Mouse (Mus musculus) CH12.LX (cell line): ENCODE measurements at regions not wholly inside any gene's neighbourhood (a gene's known extent, or its start where the extent isn't known, plus 50 kb on each side); places are given as distances from the start of the nearest gene placed in this dataset.

Experiments
- DNase-seq: peaks from one replicate; pipeline ENCODE4 v3.0.0-alpha.2; 2013; ENCODE audit errors: extremely low read depth
- H3K27ac ChIP-seq: 2 replicates; pipeline ENCODE4 v1.5.1; 2012; ENCODE audit warnings: low read depth, mild to moderate bottlenecking, control low read depth, moderate library complexity; ENCODE audit not compliant: insufficient read depth
- H3K27me3 ChIP-seq: replicated peaks from 2 replicates; pipeline ENCODE3; 2012; ENCODE audit warnings: inconsistent platforms
- H3K36me3 ChIP-seq, 2 experiments: replicated peaks in 1 of 2; 2 replicates each; pipeline versions ENCODE3 to v1.6.1; 2012; ENCODE audit warnings: inconsistent platforms in 1 of 2, low read length in 1 of 2, mild to moderate bottlenecking in 1 of 2, mixed read lengths in 1 of 2, moderate library complexity in 1 of 2; ENCODE audit not compliant: control insufficient read depth in 1 of 2, insufficient read depth in 1 of 2
- H3K4me1 ChIP-seq, 2 experiments: 2 replicates each; pipeline ENCODE4 v1.6.1; 2012; ENCODE audit warnings: inconsistent platforms in 1 of 2, moderate library complexity in 1 of 2; ENCODE audit not compliant: insufficient read depth in 2 of 2, control insufficient read depth in 1 of 2
- H3K4me2 ChIP-seq: 2 replicates; pipeline ENCODE4 v1.6.1; 2012; ENCODE audit warnings: low read depth, mild to moderate bottlenecking, control low read depth; ENCODE audit not compliant: poor library complexity, insufficient read depth, severe bottlenecking
- H3K4me3 ChIP-seq, 3 experiments: fragments of 150-350 bp in 1 of 3; sonication (generic) in 1 of 3; replicated peaks in 1 of 3; 2 replicates each; pipeline versions ENCODE3 to v1.5.1; 2011 to 2012; ENCODE audit warnings: low read depth in 2 of 3, low read length in 2 of 3, mild to moderate bottlenecking in 2 of 3, moderate library complexity in 2 of 3, control low read depth in 1 of 3, improper control_type of control experiment in 1 of 3, inconsistent platforms in 1 of 3, mixed read lengths in 1 of 3; ENCODE audit not compliant: poor library complexity in 1 of 3
- H3K79me2 ChIP-seq: replicated peaks from 2 replicates; pipeline ENCODE4 v1.6.1; 2012; ENCODE audit warnings: mild to moderate bottlenecking, moderate library complexity; ENCODE audit not compliant: control insufficient read depth, poor library complexity, insufficient read depth, severe bottlenecking; ENCODE audit errors: extremely low read depth
- H3K9ac ChIP-seq: 2 replicates; pipeline ENCODE4 v1.6.1; 2012; ENCODE audit warnings: low read depth, mild to moderate bottlenecking, control low read depth, moderate library complexity; ENCODE audit not compliant: insufficient read depth
- H3K9me3 ChIP-seq: replicated peaks from 2 replicates; pipeline ENCODE3; 2012; ENCODE audit warnings: low read length, inconsistent platforms, mixed read lengths
- BHLHE40 ChIP-seq: IDR thresholded peaks from 2 replicates; pipeline ENCODE4 v1.6.1; 2011; ENCODE audit warnings: mild to moderate bottlenecking, low read depth, low read length, improper control_type of control experiment
- CHD1 ChIP-seq: IDR thresholded peaks from 2 replicates; pipeline ENCODE4 v1.6.1; 2012; ENCODE audit warnings: low read depth, low read length, improper control_type of control experiment, inconsistent platforms
- CTCF ChIP-seq, 2 experiments: IDR thresholded peaks in 1 of 2; conservative IDR thresholded peaks in 1 of 2; 2 replicates each; pipeline ENCODE4 v1.5.1; 2011 to 2012; ENCODE audit warnings: low read depth in 2 of 2, low read length in 2 of 2, improper control_type of control experiment in 1 of 2, inconsistent platforms in 1 of 2, mild to moderate bottlenecking in 1 of 2, moderate library complexity in 1 of 2
- ELF1 ChIP-seq: IDR thresholded peaks from 2 replicates; pipeline ENCODE4 v1.6.1; 2014; ENCODE audit warnings: low read depth, mild to moderate bottlenecking, inconsistent platforms, low read length, improper control_type of control experiment
- EP300 ChIP-seq: IDR thresholded peaks from 2 replicates; pipeline ENCODE4 v1.6.1; 2011; ENCODE audit warnings: low read length, improper control_type of control experiment
- ETS1 ChIP-seq: conservative IDR thresholded peaks from 2 replicates; pipeline ENCODE4 v1.6.1; 2012; ENCODE audit warnings: low read depth, mild to moderate bottlenecking, inconsistent platforms, low read length, improper control_type of control experiment, moderate library complexity
- GABPA ChIP-seq: IDR thresholded peaks from 2 replicates; pipeline ENCODE4 v1.6.1; 2012; ENCODE audit warnings: low read depth, low read length, improper control_type of control experiment, inconsistent platforms; ENCODE audit not compliant: insufficient replicate concordance
- HCFC1 ChIP-seq: IDR thresholded peaks from 2 replicates; pipeline ENCODE4 v1.6.1; 2012; ENCODE audit warnings: low read depth, mild to moderate bottlenecking, inconsistent platforms, low read length, improper control_type of control experiment
- JUND ChIP-seq: conservative IDR thresholded peaks from 2 replicates; pipeline ENCODE4 v1.6.1; 2011; ENCODE audit warnings: low read depth, low read length, improper control_type of control experiment
- KAT2A ChIP-seq: IDR thresholded peaks from 2 replicates; pipeline ENCODE4 v1.6.1; 2012; ENCODE audit warnings: low read length, improper control_type of control experiment, inconsistent platforms; ENCODE audit not compliant: insufficient replicate concordance
- MAFK ChIP-seq: IDR thresholded peaks from 2 replicates; pipeline ENCODE4 v1.6.1; 2011; ENCODE audit warnings: low read length, improper control_type of control experiment; ENCODE audit not compliant: insufficient replicate concordance
- MAX ChIP-seq: IDR thresholded peaks from 2 replicates; pipeline ENCODE4 v1.6.1; 2011; ENCODE audit warnings: low read length, improper control_type of control experiment
- MYC ChIP-seq: IDR thresholded peaks from 2 replicates; pipeline ENCODE4 v1.6.1; 2011; ENCODE audit warnings: low read depth, mild to moderate bottlenecking, improper control_type of control experiment, low read length
- NELFE ChIP-seq: IDR thresholded peaks from 2 replicates; pipeline ENCODE4 v1.6.1; 2011; ENCODE audit warnings: low read depth, low read length, improper control_type of control experiment
- POLR2AphosphoS2 ChIP-seq: IDR thresholded peaks from 2 replicates; pipeline ENCODE4 v1.6.1; 2011; ENCODE audit warnings: low read depth, low read length, improper control_type of control experiment
- RAD21 ChIP-seq: IDR thresholded peaks from 2 replicates; pipeline ENCODE4 v1.6.1; 2011; ENCODE audit warnings: low read depth, mild to moderate bottlenecking, low read length, improper control_type of control experiment, moderate library complexity
- RCOR1 ChIP-seq: conservative IDR thresholded peaks from 2 replicates; pipeline ENCODE4 v1.6.1; 2012; ENCODE audit warnings: low read depth, mild to moderate bottlenecking, inconsistent platforms, low read length, improper control_type of control experiment
- TBP ChIP-seq: conservative IDR thresholded peaks from 2 replicates; pipeline ENCODE4 v1.6.1; 2011; ENCODE audit warnings: low read depth, low read length, improper control_type of control experiment
- TCF12 ChIP-seq: IDR thresholded peaks from 2 replicates; pipeline ENCODE4 v1.6.1; 2014; ENCODE audit warnings: low read depth, mild to moderate bottlenecking, inconsistent platforms, low read length, improper control_type of control experiment
- ZC3H11A ChIP-seq: IDR thresholded peaks from 2 replicates; pipeline ENCODE4 v1.6.1; 2012; ENCODE audit warnings: low read depth, mild to moderate bottlenecking, inconsistent platforms, low read length, improper control_type of control experiment
- ZMIZ1 ChIP-seq: IDR thresholded peaks from 2 replicates; pipeline ENCODE4 v1.6.1; 2012; ENCODE audit warnings: low read depth, mild to moderate bottlenecking, inconsistent platforms, low read length, improper control_type of control experiment
- dilution Hi-C: fragments of 300-500 bp; cut with MboI; formaldehyde crosslinking; loops from 2 replicates; pipeline ENCODE4 v1.14.3; 2020; ENCODE audit warnings: low sequenced_read_pairs; ENCODE audit not compliant: extremely low pct_unique_long_range_greater_than_20kb, extremely low pct_ligation_motif_present
- in situ Hi-C: fragments of 300-500 bp; cut with MboI; formaldehyde crosslinking; loops from 3 replicates; pipeline ENCODE4 v1.14.3; 2019; ENCODE audit warnings: low sequenced_read_pairs, low pct_ligation_motif_present, low pct_unique_long_range_greater_than_20kb, mixed read lengths

- H3K27ac ChIP-seq: no peak overlapping the region
- no peak overlapping the region for H3K4me2 ChIP-seq
- H3K36me3 ChIP-seq: no peaks in the 10 kb centered on the region
- H3K4me3 ChIP-seq: no peak overlapping the region
- peaks cover 0 to 2% of the 10 kb centered on the region in 2 experiments; a peak in 1 of 4 replicates for H3K4me1 ChIP-seq
- H3K9ac ChIP-seq: no peak overlapping the region
- dilution Hi-C loops (no loop called here), in situ Hi-C loops (loop anchor here (25.0 kb wide), 1 partner anchor 151 kb away; no protein-coding TSS in a partner anchor)
- DNase-seq: no peak
- no peaks in the 10 kb centered on the region for H3K9me3 ChIP-seq
- no peaks in the 10 kb centered on the region for H3K27me3 ChIP-seq
- H3K79me2 ChIP-seq: no peaks in the 10 kb centered on the region
- no peak for TF ChIP-seq MYC
- TF ChIP-seq CTCF (conservative IDR thresholded peaks at IDR 0.05 in 1 of 2, IDR thresholded peaks at IDR 0.05 in 1 of 2; ENCODE audit: low read depth in 2 of 2, low read length in 2 of 2): no peak
- TF ChIP-seq JUND: no peak
- TF ChIP-seq RAD21: no peak
- TF ChIP-seq CHD1: no peak
- no peak for TF ChIP-seq NELFE
- TF ChIP-seq MAFK: no peak
- TF ChIP-seq ELF1: no peak
- TF ChIP-seq HCFC1: no peak
- TF ChIP-seq MAX: no peak
- TF ChIP-seq RCOR1: no peak
- no peak for TF ChIP-seq ETS1
- TF ChIP-seq ZMIZ1: no peak
- no peak for TF ChIP-seq TCF12
- no peak for TF ChIP-seq TBP
- no peak for TF ChIP-seq GABPA
- no peak for TF ChIP-seq KAT2A
- no peak for TF ChIP-seq ZC3H11A
- no peak for TF ChIP-seq EP300
These were observed 246.8 kb downstream of the Kcnj2 start for GRCm38 (mm10) chr11:111312802-111313201.

GRCm38 (mm10) chr11:111313566-111313965, 247.6 kb downstream of the Kcnj2 start:
- no peaks in the 10 kb centered on the region for H3K27me3 ChIP-seq
- H3K4me1 ChIP-seq: peaks cover 0 to 2% of the 10 kb centered on the region in 2 experiments; a peak in 1 of 4 replicates
- H3K79me2 ChIP-seq: no peaks in the 10 kb centered on the region
- H3K36me3 ChIP-seq: no peaks in the 10 kb centered on the region
- H3K9me3 ChIP-seq: no peaks in the 10 kb centered on the region
- no peak overlapping the region for H3K27ac ChIP-seq
- no peak for DNase-seq
- in situ Hi-C loops (loop anchor here (25.0 kb wide), 1 partner anchor 151 kb away; no protein-coding TSS in a partner anchor), dilution Hi-C loops (no loop called here)
- no peak overlapping the region for H3K4me3 ChIP-seq
- TF ChIP-seq EP300: no peak
- TF ChIP-seq BHLHE40: no peak
- TF ChIP-seq POLR2AphosphoS2: no peak
- no peak for TF ChIP-seq MAFK
- no peak for TF ChIP-seq GABPA
- H3K4me2 ChIP-seq: no peak overlapping the region
- no peak overlapping the region for H3K9ac ChIP-seq
